Mouse (Mus musculus) megakaryocyte, adult 5-6 weeks (primary cell): ENCODE results near the gene Uba2. TPM values are rescaled to one million over a fixed set of nuclear protein-coding genes. Genes with fewer than 3 reads are reported as not detected.
A peak's percentile ranks its signal among the peaks of the same experiment; 100 is the strongest.
"Not testable (repeated sequence)": the region's sequence is repeated elsewhere in the genome, so short reads cannot be mapped to it uniquely, and the experiment has no call there.

Experiments
- ATAC-seq: 2 replicates; pipeline ENCODE4 v1.8.0; 2016; ENCODE audit warnings: mild to moderate bottlenecking, inconsistent platforms; ENCODE audit not compliant: poor library complexity, severe bottlenecking
- total RNA-seq, 2 experiments: library from RNA; stranded (forward) in 1 of 2; stranded (reverse) in 1 of 2; fragments of 153-499, 151-499 nt in 1 of 2; fragments of 221-1000, 200-1000 nt in 1 of 2; gene quantifications; 2 replicates each; pipeline versions ENCODE4 v1.2.3 to v1.2.4; 2015 to 2017

The Uba2 gene
- total RNA-seq, 2 experiments from 2014 or later = 111 to 126 TPM

DNA sequence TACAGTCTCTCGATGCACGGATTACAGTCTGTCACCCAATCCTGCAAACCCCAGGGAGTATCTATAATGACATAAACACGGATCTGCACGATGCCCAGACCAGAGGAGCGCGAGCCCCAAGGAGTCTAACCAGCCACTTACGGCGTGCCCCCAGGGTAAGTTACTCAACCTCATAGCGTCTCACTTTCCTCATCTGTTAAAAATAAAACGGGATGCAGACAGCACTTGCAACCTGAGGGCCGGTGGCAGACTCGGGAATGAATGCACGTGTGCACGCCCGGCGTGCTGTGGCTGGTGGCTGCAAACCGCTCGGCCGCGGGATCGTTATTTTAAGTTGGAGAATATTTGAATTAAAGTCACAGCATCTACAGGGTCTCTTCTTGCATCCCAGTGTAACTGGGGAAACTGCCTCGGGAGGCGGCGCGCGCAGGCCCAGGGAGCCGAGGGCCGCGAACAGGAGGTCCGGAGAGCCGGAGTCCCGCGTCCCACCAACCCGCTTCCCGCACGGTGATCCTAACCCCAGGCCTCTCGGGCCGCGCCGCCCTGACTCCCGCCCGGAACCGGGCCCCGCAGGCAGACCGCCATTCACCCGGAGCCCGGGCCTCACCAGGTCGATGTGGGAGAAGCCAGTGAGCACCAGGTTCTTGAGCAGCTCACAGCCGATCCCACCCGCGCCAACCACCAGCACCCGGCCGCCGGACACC is 1.5 kb downstream of the Uba2 start:
- ATAC-seq = peak; percentile 25; the same call in 1 of the 2 replicates

DNA sequence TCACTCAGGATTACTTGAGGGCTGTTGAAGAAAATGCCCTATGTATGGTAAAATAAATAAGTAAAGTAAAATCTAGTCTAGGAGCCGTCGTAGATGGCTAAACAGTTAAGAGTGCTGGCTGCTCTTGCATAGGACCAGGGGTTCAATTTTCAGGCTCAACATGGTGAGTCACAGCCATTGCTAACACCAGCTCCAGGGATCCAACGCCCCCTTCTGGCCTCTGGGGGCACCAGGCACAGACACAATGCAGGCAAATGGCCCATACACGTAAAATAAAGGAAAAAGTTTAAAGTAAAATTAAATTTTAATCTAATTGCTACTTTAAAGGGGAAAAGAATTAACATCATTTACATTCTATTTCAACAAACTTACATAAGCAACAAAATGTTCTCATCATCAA is 2.5 kb downstream of the Uba2 start:
- 0 out of 2 replicates have a peak, but pooled peaks have one; percentile 47 for ATAC-seq

DNA sequence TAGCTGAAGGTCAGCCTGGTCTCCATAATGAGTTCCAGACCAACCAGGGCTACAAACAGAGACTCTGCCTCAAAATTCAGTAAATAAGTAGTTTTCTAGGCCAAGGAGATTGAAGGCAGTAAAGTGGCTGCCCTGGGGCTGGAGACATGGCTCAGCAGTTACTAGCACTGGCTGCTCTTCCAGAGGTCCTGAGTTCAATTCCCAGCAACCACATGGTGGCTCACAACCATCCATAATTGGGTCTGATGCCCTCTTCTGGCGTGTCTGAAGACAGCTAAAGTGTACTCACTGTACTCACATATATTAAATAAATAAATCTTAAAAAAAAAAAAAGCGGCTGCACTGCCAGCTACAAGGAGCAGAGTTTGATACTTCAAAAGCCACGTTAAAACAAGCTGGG is 3.4 kb downstream of the Uba2 start:
- ATAC-seq = no peak

DNA sequence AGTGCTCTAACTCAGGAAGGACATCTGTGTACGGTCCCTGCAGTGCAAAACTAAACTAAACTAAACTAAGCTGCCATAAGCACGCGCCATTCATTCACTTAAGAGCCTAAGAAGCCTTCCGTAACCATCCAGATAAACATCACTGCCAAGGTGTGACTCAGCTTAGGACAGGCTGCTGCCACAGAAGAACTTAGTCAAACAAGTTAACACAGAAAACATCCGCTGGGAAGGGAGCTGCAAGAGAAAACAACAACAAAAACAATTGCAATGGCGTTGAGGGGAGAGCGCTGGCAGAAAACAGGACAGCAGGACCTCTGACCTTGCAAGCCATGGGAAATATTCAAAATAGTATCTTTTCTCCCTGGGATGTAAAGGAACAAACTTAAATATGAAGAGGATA is 4.7 kb downstream of the Uba2 start:
- no peak for ATAC-seq

DNA sequence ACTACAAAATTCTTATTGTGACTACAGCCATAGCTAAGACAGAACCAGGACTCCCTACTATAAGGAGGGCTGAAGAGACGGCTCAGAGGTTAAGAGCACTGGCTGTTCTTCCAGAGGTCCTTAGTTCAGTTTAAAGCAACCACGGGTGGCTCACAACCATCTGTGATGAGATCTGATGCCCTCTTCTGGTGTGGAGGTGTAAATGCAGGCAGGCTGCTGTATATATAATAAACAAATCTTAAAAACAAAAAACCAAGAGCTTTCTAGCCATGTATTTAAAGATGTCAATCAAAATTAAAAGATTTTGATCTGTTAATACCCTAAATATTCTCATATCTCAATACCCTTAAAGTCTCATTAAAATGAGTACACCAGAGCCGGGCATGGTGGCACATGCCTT is 10.2 kb downstream of the Uba2 start:
- no peak for ATAC-seq

DNA sequence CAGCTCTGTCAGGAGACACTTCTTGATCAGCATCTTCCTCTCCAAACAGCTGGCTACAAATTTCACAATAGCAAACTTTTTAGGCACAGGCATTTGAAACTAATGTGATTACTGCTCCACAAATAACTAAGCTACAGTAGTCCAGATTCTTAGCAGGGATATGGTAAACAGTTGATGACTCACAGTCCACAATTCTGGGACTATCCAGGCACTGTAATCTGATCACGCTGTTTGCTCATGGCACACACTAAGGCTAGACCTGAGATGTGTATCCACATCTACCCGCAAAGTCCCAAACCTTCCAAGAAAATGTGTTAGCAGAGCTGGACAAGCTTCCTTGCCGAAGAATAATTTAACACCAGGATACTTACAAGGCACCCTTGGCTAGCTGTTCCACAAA is 11.4 kb downstream of the Uba2 start:
- no peak for ATAC-seq

DNA sequence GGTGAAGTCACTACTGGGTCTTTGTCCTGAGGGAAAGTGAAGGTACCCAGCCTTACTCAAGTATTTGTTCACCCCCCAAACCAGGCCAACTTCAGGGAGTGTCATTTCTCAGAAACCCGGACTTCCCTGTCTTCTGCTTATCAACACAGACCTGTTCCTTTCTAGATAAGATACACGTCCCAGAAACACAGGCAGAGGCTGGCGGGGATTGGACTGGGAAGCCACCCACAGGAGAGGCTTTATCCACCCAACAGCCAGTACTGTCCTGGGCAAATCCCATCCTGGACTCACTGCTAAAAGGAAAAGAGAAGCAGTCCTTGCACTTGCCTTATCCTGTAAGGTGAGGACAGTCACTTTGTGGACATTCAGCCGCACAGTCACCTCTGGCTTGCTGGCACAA is 22.2 kb downstream of the Uba2 start:
- no peak for ATAC-seq

DNA sequence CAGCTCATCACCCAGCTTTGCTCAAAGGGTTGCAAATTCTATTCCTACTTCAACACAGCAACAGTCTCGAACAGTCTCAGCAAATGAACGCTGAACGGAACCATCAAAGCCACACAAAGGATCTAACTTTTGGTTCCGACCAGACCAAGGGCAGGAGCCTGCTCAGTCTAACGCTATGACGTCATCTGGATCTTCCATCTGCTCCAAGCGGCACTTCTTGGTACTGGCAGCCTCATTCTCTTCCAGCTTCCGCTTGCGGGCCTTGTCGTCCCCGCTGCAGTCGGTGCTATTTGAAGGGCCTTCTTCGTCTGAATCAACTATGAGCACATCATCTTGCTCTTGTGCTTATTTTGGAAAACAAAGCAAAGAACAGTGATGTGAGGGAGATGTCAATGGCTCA is 28.3 kb downstream of the Uba2 start:
- ATAC-seq = no peak

DNA sequence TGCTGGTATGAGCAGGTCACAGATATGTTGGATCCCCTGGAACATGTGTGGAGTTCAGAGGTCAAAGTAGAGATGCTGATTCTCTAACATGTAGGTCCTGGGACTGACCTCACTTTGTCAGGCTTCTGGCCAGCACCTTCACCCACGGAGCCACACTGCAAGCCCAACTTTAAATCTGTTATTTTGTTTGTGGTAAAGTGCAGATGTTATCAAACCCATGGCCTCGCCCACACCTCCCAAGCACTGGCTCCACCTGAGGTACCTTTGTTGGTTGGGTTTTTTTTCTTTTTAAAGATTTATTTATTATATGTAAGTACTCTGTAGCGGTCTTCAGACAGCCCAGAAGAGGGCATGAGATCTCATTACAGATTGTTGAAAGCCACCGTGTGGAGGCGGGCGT is 29.9 kb downstream of the Uba2 start:
- no peak for ATAC-seq

DNA sequence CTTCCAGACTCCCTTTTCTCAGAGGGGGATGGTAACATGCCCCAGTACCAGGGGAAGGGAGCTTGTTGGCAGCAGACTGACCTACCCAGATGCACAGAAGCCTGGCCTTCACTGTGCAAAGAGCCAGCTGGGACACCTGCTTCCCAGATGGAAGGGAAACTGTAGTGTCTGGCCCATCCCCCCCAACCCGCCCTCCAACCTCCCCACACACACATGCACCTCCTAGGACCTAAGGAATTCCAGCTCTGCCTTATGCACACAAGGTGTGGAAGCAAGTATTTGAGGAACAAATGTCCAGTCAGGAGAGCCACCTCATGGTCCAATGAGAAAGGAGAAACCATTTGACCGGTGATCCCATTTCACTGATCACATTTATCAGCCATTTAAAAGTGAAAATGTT is 35.1 kb downstream of the Uba2 start:
- no peak for ATAC-seq

DNA sequence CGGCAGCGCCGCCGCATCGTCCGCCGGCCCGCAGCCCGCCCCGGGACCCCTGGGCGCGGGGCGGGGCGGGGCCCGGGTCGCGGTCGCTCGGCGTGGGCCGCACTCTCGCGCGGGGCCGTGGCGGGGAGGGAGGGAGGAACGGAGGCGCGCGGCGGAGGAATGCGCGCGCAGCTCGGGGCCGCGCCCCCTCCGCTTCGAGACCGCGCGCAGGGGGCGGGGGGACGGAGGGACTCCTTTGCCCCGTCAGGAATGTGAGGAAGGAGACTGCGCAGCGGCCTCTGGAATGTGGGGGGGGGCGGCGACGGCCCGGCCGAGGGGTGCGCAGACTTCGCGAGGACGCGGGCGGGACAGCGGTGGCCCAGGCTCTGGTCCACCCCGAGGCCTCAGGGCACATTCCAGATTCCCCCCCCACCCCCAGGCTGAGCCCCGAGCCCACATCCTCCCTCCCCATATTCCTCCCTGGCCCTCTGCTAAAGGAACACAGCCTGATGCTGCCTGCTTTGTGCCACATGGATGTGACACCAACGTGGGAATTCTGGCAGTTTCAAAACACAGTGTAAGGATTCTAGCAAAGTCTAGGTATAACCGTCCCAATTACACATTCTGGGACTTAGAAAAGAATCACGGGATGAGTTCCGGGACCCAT is 36.2 kb downstream of the Uba2 start, which contains the start of gene Wtip:
TSS of gene Wtip (minus strand) at position 152 of the 646 bp plus-strand sequence.
- ATAC-seq = no peak

DNA sequence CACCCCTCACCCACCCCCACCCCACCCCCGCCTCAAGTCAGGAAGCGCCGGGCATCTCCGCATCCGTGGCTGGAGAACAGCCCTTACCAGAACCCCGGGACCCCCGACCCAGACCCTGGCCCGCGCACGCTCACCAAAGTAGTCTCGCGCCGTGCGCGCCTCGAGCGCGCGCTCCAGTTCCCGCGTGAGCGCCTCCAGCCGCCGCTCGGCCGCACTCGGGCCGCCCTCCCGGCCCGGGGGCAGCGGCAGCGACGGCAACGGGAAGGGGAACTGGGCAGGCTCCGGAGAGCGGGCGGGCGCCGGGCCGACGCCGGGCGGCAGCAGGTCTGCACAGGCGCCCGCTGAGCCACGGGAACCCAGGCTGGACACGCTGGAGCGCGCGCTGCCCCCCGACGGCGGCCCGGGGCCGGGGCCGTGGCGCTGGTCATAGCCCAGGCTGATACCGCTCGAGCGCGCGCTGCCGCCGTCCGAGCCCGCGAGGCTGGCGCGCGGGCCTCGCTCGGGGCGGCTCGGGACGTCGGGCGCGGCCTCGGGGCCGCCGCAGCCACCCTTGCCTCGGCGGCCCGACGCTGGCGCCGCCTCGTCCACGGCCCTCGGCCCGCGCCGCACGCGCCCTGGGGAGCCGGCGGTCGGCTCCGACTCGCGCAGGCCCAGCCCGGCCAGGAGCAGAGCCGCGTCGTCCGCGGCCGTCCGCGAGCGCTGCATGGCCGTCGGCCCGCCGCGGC is 36.9 kb downstream of the Uba2 start:
- no peak for ATAC-seq

DNA sequence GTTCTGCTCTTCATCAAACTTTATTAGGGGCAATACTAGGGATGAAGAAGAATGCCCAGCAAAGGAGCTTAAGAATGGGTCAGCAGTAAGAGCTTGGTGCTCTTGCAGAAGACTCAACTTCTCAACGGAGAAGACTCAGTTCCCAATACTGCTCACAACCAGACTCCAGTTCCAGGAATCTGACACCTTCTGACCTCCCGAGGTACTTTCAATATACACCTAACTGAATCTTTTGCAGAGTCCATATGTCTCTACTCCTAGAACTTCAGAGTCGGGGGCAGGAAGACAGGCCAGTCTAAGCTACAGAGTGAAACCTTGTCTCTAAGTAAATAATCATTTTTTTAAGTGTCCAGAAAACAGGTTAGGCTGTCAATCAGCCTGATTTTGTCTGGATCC is 37.4 kb downstream of the Uba2 start:
- ATAC-seq = no peak

DNA sequence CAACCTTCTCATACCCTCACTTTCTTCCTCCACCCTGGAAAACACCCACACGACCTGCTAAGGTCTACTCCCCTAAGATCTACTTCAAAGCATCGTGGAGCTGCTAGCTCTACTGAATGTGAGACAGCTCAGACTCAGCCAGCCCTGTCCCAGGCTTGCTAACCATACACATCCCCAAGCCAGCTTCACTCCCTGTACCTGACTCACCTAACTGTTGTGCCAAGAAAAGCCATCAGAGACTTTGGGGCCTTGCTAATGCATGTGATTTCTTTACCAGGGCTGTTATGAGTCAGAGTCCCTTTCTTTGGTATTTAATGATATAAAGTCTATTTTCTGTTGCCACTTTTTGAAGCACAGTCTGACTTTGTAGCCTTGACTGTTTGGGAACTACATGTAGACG is 38.3 kb downstream of the Uba2 start:
- ATAC-seq = no peak

DNA sequence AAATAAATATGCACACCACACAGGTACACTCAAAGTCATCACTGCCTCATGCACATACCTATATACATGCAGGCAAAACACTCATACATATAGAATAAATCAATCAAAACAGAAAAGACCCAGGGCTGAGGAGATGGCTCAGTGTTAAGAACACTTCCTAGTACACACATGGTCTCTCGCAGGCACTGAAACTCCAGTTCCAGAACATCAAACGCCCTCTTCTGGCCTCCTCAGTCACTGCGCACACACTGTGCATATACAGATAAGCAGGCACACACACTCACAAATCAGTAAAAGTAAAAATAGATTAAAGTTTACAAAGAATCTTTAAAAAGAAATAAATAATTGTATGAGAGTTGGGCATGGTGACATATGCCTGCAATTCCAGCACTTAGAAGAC is 43.1 kb downstream of the Uba2 start:
- no peak for ATAC-seq

DNA sequence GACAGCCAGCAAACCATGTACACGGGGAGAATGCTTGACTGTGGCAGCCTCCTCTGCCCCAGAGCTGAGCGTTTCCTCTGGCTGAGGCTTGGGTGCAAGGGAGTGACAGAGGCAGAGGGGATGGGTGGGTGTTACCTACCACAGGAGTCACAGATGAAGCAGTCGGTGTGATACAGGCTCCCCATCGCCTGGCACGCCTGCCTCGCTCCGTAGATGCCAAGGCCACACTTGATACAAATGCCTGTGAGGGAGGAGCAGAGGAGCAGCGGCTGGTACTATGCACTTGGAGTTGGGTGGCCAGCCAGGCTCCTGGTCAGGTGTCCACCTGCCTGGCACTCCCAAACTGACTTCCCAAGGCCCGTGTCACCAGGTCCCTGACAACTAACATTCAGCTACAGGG is 44.1 kb downstream of the Uba2 start:
- ATAC-seq = no peak

DNA sequence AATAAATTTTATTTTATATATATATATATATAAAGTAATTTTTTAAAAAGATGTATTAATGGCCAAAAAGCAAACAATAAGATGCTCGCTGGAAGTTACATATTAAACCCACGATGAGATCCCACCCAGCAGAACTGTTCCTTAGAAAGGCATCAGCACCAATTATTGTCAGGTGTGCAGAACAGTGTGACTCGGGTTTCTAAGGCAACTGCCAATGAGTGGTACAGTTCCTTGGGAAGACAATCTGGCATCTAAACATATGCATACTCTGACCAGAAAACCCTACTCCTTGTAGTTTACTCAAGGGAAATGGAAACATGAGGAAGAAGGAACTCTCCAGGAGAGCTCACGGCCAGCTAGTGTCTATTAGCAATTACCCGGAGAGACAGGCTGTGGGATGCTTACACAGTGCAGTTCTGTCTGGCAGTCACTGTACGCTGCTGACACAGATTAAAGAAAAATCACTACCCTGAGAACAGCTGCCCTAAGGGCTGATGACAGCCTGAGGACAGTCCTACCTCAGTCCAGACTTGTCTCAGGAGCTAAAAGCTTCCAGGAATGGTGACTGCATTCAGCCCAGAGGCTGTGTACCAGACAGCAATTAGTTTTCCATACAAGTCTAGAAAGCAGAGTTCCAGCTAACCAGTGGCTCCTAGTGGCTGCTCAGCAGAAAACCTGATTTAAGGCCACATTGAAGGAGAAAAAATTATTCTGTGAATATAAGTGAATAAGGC is 46.2 kb downstream of the Uba2 start:
- ATAC-seq = no peak

DNA sequence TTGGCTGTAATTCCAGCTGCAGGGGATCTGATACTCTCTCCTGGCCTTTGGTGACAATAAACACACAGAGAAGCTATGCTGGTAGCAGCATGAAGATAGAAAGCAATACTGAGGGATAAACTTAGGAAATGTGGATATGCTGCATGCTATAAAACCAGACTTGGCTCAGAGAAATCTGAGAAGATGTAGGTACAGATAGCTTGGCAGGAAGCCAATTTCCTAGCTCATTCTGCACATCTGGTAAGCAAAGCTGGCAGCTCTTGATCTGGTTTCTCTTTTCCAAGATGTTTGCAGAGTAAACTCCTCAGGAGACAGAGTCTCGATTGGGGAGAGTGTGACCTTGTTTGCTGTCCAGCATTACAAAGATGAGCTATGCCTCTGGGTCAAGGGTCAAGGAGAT is 48.8 kb downstream of the Uba2 start:
- not testable (repeated sequence) for ATAC-seq

DNA sequence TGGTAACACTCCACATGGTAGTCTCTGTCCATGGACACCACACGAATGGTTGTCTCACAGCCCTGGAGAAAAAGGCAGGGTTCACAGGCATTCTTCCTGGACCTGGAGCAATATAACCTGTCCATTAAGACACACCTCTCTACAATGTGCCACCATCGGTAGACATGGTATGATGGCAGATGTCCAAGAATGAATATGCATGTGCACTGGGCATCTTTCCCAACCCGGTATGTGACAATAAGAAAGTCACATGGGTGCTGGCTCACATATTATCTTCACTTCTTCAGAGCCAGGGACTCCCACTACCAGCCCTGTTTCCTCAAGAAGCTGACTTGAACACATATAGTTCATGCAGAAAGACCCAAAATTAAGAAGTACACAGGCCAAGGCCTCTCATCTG is 52.8 kb downstream of the Uba2 start:
- no peak for ATAC-seq

DNA sequence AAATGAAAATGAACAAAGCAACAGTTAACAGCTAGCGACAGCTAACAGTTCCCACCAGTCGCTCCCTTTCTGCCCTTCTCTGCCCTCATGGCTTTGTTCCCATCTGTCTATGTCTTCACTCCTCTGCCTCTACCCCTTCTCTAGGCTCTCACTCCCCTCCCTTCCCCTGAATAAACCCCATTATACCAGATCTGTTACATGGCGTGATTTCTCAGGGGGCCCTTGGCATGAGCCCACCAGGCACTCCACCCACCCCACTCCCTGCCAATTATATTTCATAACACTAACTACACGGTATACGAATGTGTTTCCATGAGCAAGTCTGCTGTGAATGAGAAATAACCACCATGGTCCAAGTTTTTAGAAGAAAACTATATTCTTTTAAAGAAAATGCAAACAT is 60.2 kb downstream of the Uba2 start:
- no peak for ATAC-seq

DNA sequence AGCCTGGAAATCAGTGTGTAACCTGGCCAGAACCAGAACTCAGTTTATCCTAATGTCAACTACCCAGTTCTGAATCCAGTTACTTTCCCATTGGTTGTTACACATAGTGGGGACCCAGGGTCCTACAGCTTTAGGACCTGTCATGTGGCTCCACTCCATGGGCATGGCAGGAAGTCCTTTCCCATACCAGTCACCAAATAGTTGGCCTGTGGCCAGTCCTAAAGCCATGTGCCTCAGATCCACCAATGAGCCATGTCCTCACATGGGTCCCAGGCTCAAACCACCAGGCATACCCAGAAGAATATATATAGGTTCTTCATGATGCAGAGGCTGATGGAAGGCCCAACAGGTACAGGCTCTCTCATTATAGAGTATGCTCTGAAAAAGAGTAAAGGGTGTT is 68.1 kb downstream of the Uba2 start:
- ATAC-seq = no peak
